Mouse (Mus musculus): Measurements from ENCODE around the gene Ndufs7.
"Not testable (repeated sequence)": the region's sequence is repeated elsewhere in the genome, so short reads cannot be mapped to it uniquely, and the experiment has no call there.

Ndufs7 gene

DNA sequence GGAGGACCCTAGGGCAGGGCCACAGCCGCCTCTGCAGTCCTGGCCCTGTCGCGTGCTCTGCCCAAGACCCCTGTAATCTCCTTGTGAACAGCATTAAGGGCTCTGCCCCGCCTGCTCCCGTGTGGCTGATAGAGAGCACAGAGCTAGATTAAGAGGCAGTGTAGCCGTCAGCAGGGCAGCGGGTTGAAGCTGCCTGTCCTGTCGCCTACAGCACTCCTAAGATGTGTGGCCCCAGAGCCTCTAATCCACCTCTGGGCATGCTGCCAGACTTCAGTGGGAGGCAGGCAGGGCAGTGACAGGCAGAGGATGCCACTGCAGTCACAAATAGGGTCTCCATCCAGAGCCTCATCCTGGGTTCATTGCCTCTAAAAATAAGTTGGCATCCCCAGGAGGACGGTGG lies 6.8 kb upstream of the Ndufs7 start:
- no peak for DNase-seq (ENCODE audit: low read depth, low spot score)

DNA sequence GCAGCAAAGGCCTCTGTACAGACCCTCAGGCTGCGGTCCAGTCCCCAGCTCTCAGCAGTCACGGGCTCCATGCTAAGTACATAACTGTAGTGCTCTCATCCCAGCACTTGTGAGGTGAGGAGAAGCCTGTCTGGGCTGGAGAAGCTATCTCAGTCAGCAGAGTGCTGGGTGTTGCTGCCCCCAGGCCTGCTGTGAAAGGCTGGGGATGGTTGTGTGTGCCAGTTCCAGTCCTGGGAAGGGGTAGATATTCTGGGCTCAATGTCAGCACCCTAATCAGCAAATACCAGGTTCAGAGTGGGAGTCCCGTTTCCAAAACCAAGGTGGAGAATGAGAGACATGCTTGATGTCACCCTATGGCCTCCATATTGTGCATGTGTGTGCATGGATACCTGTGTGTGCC lies 6.3 kb upstream of the Ndufs7 start:
- DNase-seq (ENCODE audit: low read depth, low spot score), result no peak

DNA sequence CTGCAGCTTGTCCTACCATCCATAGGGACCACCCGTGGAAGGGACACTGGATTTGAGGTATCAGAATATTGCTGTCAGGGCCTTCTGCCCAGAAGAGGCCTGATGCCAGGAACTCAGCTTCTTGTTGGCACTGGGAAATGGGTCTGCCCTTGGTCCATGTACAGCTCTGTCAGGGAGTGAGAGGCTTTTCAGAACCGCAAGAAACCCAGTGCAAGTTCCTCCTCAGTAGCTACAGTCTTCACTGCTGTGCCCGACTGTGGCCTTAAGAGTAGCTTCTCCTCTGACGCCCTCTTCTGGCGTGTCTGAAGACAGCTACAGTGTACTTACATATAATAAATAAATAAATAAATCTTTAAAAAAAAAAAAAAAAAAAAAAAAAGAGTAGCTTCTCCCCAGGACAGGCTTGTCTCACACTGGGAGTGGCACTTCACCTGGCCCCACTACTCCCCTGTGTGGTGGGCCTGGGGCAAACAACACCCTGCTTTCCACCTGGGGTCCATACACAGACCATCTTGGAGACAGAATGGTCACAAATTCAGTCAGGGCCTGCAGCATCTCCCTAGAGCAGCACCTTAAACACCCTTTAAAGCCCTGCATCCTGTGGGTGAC lies 4.0 kb upstream of the Ndufs7 start:
- DNase-seq (ENCODE audit: low read depth, low spot score), result peak; percentile 73

DNA sequence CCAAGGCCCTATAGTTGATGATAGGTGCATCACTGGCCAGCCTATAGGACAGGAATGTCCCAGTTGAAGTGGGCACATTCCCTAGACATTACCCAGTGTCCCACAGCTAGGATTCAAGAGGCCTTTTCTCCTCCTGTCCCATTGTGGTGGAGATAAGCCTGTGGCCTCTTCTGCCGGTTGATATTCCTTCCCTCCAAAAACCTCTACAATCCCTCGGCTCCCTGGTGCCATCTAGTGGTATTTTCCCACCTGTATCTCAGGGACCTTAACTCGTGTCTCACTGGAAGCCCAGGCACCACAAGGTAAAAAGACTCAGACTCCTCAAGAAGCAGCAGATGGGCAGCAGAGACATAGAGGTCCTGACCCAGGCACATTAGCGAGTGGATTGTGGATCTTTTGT lies 3.3 kb upstream of the Ndufs7 start:
- peak; percentile 93 for DNase-seq (ENCODE audit: low read depth, low spot score)

DNA sequence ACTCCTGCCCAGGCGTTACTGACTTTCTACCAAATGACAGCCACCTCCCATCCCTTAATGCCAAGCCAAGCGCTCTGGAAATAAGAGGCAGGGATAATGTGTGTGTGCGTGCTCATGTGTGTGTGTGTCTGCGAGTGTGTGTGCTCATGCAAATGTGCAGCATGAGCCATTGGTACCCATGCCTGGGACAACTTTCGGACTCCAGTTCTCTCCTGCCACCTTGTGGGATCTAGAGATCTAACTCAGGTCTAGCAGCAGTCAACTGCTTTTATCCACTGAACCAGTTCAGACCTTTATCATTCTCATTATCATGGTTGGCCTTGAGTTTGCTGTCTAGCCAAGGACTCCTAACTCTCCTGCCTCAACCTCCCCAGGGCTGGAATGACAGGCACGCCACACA lies 1.1 kb upstream of the Ndufs7 start:
- DNase-seq (ENCODE audit: low read depth, low spot score), result peak; percentile 70

DNA sequence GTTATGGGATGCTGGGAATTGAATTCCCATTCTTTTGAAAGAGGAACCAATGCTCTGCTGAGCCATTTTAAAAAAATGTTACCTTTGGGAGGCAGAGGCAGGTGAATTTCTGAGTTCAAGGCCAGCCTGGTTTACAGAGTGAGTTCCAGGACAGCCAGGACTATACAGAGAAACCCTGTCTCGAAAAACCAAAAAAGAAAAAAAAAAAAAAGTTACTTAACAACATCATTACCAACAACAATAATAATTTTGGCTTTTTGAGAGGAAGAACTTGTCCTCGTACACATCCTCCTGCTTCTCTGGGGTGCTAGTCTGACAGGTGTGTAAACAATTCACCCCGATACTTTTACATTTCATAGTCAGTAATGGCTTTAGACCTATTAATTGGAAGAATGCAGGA lies 484 bp upstream of the Ndufs7 start:
- not testable (repeated sequence) for DNase-seq (ENCODE audit: low read depth, low spot score)

DNA sequence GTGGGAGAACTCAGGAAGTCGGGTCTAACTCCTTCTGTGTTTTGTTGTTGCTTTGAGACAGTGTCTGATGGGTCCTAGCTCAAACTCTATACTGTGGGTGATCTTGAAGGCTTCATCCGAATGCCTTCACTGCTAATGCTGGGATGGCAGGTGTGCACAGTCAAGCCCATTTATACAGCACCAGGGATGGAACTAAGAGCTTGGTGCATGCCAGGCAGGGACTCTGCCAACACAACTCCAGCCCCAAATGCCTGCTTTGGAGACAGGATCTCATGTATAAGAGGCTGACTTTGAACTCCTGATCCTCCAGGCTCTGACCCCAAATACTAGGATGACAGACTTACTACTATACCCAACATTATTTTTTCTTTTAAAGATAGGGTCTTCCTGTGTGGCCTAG lies 1.1 kb downstream of the Ndufs7 start:
- DNase-seq (ENCODE audit: low read depth, low spot score), result no peak

DNA sequence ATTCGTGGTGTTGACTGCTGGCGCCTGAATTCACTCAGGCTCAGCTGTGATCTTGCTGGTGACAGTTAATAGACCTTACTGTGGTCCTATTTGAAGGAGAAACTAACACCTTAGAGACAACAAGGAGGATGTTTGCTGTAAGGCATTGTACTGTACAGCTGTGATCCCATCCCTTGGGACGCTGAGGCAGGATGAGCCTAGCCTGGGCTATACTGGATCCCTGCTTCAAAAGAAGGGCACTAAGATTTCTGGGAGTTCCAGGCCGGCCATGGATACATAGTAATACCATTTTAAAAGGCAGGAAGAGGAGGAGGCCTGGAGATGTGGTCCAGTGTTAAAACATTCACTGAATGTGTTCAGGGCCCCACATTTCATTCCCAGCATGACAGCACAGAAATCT lies 1.7 kb downstream of the Ndufs7 start:
- no peak for DNase-seq (ENCODE audit: low read depth, low spot score)

DNA sequence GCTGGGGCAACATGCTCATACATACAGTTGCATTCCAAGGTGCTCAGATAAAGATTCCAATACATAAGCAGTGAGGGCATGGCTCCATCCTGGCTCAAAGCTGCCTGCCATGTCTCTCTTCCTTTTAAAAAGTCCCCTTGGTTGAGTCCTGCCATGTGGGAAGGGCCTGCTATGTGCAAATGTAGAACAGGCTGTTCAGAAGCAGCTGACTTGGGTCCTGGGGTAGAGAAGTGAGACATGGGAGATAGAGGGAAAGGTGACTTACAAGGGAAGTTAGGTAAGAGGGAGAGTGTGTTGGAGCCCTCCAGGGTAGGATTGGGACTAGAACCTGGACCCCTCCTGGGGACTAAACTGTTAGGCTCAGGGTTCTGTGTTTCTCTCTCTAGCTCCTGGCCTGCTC lies 3.1 kb downstream of the Ndufs7 start:
- no peak for DNase-seq (ENCODE audit: low read depth, low spot score)

DNA sequence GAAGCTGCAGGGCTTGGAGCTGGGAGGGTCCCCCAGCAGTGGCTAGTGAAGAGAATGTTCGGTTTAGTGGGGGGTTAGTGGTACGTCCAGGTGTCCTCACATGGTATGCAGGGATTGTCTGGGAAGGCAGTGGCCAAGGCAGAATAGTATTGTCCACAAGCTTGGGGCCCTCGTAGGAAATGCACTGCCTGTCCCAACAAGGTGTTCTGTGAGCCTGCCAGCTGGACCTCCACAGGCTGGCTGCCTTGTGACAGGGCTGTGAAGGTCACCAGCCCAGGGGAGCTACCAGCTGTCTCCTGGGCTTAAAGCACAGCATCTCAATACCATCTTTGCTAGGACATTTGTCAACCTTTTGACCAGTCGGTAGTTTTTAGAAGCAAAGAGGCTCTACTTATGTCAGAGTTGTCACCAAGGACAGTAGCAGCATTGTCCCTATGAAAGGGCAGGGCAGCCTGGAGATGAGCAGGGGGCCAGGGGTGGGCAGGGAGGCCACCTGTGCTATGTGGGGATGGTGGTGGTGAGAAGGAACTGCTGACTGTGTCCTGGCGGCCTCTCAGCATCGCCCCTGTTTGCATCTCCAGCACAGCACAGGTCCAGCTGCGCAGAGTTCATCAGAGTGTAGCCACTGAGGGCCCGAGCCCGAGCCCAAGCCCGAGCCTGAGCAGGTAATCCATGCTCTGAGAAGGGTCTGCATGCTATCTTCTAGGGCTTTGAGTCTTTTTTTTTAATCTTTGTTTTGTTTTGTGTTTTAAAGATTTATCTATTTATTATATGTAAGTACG lies 3.8 kb downstream of the Ndufs7 start:
- no peak for DNase-seq (ENCODE audit: low read depth, low spot score)

DNA sequence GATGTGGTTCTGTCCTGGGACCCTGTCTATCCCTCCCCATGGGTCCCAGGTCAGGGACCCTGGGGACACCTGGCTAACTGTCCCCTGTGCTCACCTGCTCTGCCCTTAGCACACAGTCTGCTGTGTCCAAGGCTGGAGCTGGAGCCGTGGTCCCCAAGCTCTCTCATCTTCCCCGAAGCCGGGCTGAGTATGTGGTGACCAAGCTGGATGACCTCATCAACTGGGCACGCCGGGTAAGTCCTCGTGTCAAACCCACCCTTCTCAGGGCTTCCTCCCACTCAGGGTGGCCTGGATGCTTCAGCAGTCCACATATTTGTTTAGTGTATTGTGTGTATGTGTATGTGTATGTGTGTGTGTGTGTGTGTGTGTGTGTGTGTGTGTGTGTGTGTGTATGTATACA lies 4.6 kb downstream of the Ndufs7 start:
- DNase-seq (ENCODE audit: low read depth, low spot score), result no peak

DNA sequence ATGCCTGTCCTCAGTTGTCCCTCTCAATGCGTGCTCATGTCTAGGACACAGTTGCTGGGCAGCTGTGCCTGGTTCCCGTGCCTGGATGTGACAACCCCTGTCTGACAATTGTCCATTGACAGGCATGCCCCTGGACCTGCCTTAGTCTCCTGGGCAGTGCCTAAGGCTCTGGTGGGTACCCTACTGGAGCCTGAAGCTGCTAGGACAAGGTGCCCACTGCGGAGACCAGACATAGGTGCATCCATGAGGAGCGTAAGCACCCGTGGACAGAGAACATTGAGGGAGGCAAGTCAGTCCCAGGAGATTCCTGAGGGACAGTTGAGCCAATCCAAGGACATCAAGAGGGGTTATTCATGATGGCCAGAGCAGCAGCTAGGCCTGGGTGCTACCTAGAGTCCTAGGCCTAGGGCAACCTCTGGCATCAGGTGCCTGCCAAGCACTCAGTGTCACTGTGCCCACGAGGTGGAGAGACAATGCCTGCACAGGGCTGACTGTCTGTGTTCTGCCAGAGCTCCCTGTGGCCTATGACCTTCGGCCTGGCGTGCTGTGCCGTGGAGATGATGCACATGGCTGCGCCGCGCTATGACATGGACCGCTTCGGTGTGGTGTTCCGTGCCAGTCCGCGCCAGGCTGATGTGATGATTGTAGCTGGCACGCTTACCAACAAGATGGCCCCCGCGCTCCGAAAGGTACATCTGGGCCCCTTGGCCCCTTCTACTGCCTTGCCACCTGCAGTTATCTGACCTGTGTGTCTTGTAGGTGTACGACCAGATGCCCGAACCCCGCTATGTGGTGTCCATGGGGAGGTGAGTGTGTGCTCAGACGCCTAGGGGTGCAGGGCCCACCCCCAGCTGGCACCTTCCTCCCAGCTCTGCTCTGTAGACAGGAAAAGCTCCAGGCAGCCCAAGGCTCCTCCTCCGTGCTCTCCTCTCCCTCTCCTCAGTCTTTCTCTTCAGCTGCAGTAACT lies 5.7 kb downstream of the Ndufs7 start:
- no peak for DNase-seq (ENCODE audit: low read depth, low spot score)

DNA sequence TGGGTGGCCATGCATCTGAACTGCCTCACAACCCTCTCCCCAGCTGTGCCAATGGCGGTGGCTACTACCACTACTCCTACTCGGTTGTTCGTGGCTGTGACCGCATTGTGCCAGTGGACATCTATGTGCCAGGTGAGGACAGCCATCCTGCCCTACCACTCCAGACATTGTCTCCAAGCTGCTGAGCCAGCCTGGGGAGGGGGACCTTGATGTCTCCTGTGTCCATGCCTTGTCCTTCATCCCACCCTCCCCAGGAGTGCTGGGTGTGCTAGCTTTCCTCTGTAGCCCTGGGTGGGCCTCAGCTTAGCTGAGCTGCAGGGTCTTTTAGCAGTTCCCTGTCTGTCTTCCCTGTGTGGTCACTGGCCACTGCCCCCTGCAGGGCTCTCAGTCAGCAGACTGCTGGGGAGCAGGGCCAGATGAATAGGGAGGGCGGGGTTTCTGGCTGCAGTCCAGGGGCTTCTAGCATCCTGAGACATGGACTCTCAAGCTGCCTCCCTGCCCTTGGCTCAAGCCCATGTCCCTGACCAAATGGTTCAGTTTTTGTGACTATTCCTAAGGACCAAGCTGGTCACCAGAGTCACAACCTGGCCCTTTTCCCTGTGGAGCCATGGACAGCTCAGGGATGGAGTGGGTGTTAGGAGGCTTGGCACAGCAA lies 7.1 kb downstream of the Ndufs7 start:
- DNase-seq (ENCODE audit: low read depth, low spot score), result peak; percentile 39

DNA sequence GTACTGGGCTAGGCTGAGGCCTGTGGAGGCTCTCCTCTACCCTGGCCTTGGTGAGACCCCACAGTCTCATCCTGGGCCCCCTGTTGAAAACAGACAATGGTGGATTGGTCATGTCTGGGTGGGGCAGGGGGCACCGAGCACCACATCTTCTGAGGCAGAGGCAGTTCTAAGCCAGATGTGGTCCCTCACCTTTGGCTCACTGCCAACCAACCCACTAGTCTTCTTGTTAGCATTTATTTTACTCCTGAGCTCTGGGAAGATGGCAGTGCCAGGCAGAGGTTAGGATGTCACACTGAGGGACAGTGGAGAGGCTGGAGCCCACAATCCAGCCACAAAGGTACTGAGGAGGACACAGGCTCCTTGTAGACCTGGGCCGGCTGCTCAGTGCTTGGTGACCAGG lies 9.0 kb downstream of the Ndufs7 start:
- no peak for DNase-seq (ENCODE audit: low read depth, low spot score)

DNA sequence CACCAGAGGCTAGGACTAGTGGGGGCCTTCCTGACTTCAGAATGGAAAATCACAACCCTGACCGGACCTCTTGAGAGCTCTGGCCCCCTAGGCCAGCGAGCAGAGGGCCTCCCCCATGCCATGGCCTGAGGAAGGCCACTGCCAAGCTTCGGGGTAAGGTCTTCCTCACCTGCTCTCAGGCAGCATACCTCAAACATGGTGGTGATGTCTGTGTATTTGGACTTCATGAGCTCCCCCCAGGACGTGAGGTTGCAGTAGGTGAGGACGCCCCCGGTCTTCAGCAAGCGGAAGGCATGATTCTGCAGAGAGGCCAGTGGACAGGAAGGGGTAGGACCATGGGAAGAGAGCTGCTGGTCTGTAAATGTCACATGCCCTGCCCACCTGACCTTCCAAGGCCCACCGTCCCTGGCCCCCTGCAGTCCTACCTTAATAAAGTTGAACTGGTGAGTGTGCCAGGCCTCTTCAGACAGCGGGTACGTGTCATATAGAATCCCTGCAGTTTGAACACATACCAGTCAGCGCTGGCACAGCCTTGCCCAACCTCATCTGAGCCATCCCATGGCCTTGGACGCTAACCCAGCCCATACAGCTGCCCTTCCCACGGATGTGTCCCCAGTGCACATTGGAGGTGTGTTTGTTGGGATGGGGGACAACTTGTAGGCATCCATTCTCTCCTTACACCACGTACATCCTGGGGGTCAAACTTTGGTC lies 10.0 kb downstream of the Ndufs7 start:
- DNase-seq (ENCODE audit: low read depth, low spot score), result no peak

DNA sequence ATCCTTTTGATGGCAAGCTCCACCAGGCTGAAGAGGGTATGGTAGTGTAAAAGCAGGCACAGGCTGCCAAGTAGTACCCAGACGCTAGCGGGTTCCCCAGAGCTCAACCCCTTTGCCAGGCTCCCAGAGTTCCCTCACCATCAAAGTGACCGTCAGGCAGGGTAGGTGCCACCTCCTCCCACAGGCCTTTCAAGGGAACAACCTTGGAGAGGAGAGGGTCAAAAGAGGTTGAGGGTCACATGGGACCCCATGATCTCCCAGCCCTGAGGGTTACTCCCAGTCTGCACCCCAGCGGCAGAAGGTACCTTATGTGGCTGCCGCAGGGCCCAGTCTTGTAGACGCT lies 10.5 kb downstream of the Ndufs7 start:
- no peak for DNase-seq (ENCODE audit: low read depth, low spot score)

DNA sequence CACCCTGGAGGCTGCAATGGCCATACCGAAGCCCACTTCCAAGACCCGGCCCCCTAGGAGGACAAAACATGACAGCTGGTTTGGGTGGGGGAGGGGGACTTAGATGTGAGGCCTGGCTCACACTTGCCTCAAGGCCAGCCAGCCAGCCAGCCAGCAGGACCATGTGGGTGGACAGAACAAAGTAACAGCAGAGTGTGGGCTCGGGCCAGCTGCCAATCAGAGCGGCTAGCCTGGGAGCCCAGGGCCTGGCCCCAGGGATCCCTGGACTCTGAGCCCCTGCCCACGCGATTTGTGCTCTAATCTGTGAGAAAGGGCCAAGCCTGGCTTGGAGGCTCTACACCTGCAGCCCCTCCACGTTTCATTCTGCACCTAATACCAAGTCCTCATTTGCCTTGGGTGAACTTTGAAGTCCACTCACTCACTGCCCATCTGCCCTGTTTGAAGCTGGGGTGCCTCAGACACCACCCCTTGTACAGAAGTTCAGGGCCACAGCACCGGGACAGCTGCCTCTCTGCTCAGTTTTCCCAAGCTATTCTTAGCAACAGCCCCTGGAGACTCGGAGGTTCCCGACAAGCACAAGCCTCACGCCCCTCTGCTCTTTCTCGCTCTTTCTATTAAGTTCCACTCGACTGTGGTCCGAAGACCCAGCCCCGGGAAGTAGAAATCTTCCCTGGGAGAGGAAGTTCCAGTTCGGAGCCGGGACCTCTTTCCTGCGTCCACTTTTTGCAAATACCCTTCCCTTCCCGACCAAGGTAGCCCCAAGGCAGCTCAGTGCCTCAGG lies 11.1 kb downstream of the Ndufs7 start:
- peak; percentile 80 for DNase-seq (ENCODE audit: low read depth, low spot score)

DNA sequence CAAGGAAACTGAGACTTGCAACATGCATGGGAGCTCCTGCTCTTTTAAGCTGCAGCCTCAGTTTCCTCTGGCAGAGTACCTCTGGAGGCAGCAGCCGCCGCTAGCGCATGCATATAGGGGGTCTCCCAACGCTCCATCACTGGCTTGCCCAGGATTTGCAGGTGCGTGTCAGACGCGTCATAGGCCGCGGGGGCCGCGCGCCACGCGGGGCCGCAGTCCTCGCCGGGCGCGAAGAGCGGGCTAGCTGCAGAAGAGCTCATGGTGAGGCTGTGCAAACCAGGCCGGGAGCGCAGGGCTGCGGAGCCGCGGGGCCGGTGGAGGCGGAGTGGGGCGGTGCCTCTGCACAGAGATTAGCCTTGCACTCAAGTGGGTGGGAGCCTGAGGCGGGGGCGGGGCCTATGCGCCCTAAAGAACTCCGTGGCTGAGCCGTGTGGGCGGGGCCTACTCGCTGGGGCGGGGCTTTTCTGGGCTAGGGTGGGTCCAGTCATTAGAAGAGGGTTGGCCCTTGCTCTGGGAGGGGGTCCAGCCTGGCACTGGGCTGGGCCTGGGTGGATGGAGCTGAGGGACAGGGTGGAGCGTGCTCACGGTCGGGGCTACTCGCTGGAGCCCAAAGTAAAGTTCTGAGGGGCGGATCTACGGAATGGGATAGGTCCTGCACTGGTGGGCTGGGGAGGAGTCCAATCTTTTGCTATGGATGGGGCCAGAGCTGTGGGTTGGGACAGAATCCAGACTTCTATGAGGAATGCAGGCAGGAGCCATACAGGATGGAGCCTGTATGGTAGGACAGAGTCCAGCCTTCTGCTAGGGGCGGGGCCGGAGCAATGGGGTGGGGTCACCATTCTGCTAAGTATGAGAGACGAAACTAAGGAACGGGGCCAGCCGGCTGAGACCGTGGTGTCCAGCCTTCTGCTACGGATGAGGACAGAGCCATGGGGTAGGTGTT lies 12.0 kb downstream of the Ndufs7 start, which contains the start of the genes Gamt and Dazap1:
TSS of gene Gamt (minus strand) at position 371 of the 943 bp plus-strand sequence.
TSS of gene Dazap1 (plus strand) at position 845 of the 943 bp plus-strand sequence.
- DNase-seq (ENCODE audit: low read depth, low spot score), result peak; percentile 99

DNA sequence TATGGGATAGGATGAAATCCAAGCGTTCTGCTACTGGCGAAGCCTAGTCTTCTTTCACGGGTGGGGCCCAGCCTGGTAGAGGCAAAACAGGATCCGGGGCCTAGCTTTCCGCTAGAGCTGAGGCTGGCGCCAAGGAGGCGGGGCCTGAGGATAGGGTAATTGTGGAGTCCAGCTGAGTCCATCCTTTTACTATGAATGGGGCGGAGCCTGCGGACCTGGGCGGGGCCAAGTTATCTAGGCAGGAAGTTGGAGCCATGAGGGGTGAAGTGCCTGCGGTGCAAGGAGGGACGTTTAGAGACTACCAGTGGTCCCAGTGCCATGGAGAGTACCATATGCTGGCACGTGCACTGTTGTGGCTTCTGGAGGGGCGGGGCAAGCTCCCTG lies 12.7 kb downstream of the Ndufs7 start:
- DNase-seq (ENCODE audit: low read depth, low spot score), result peak; percentile 99

Data from 3T3-L1 (cell line).